In genomic region chr11:31671354-31672169, GRCm38 (mm10) we compare ENCODE assay signal across 8 mouse cellular contexts. TPM values are rescaled to one million over a fixed set of nuclear protein-coding genes. Genes with fewer than 3 reads are reported as not detected.
DNase-seq lines count a peak whose midpoint lies in the region; ATAC-seq and TF ChIP-seq lines count a peak whose summit lies in the region.

Bod1 (minus strand) TSS chr11:31671885.

- peak within 1 kb of the TSS; percentile 70 for H3K4me2 ChIP-seq in lung, embryonic 16.5 days (ENCODE audit: low read depth, low read length)

- WGBS in cerebellum, adult 2 months, result under 1% methylated on average over 76 of the region's 76 CpGs
- WGBS in lung, embryonic 16.5 days, result under 1% methylated on average over 64 of the region's 76 CpGs

- peaks cover 4% of the 10 kb centered on the region for H3K79me2 ChIP-seq in MEL (ENCODE audit: control insufficient read depth, insufficient read depth, low read length, poor library complexity)

- H3K4me3 ChIP-seq in MEL (ENCODE audit: control insufficient read depth in 1 of 2, insufficient read depth in 1 of 2, low read depth in 2 of 2, low read length in 2 of 2), result peak within 1 kb of the TSS; percentile 69 to 91
- H3K4me3 ChIP-seq in cerebellum, adult 2 months (replicated peaks; ENCODE audit: insufficient read depth, low read depth, low read length), result peak within 1 kb of the TSS; percentile 86
- peak within 1 kb of the TSS; percentile 95 for H3K4me3 ChIP-seq in lung, embryonic 16.5 days (ENCODE audit: low read length)

- TF ChIP-seq RAD21 in MEL (IDR thresholded peaks at IDR 0.05; ENCODE audit: low read depth, low read length), result no peak

- no peaks in the 10 kb centered on the region for H3K9me3 ChIP-seq in MEL (replicated peaks; ENCODE audit: insufficient read depth, low read length)
- no peaks in the 10 kb centered on the region for H3K9me3 ChIP-seq in lung, embryonic 16.5 days (ENCODE audit: control insufficient read depth, low read length)

- no peaks in the 10 kb centered on the region for H3K4me1 ChIP-seq in MEL (ENCODE audit: control insufficient read depth in 1 of 2, insufficient read depth in 2 of 2, low read length in 2 of 2)
- H3K4me1 ChIP-seq in cerebellum, adult 2 months (ENCODE audit: control insufficient read depth, insufficient read depth, low read length), result no peaks in the 10 kb centered on the region; the same call in none of the 2 replicates
- H3K4me1 ChIP-seq in lung, embryonic 16.5 days (replicated peaks; ENCODE audit: control insufficient read depth, insufficient read depth, low read length), result peaks cover 10% of the 10 kb centered on the region

- H3K36me3 ChIP-seq in MEL (ENCODE audit: control insufficient read depth in 1 of 2, insufficient read depth in 2 of 2, low read length in 2 of 2), result peaks cover 0 to 12% of the 10 kb centered on the region in 2 experiments; a peak in 2 of 4 replicates
- peaks cover 12% of the 10 kb centered on the region for H3K36me3 ChIP-seq in lung, embryonic 16.5 days (ENCODE audit: control insufficient read depth, insufficient read depth, low read length)

- peak within 1 kb of the TSS; percentile 83 for H3K9ac ChIP-seq in MEL (ENCODE audit: control insufficient read depth, low read depth, low read length, poor library complexity, severe bottlenecking)
- H3K9ac ChIP-seq in lung, embryonic 16.5 days (ENCODE audit: low read length), result peak within 1 kb of the TSS; percentile 95

- H3K27ac ChIP-seq in MEL (ENCODE audit: control insufficient read depth, low read depth, low read length), result no peak within 1 kb of the TSS
- no peak within 1 kb of the TSS for H3K27ac ChIP-seq in cerebellum, adult 2 months (ENCODE audit: insufficient read depth, low read length)
- H3K27ac ChIP-seq in lung, embryonic 16.5 days (ENCODE audit: low read length), result peak within 1 kb of the TSS; percentile 22; the same call in 1 of the 2 replicates

- TF ChIP-seq POLR2A in MEL (IDR thresholded peaks at IDR 0.05; ENCODE audit: control insufficient read depth in 1 of 2, insufficient read depth in 1 of 2, low read depth in 1 of 2, low read length in 2 of 2, poor library complexity in 1 of 2), result peak; percentile 66 to 79
- TF ChIP-seq POLR2A in cerebellum, adult 2 months (IDR thresholded peaks at IDR 0.05; ENCODE audit: borderline replicate concordance, insufficient read depth, low read length), result peak; percentile 65; the same call in 1 of the 2 replicates

- no peaks in the 10 kb centered on the region for H3K27me3 ChIP-seq in MEL (ENCODE audit: control insufficient read depth in 1 of 2, insufficient read depth in 2 of 2, low read length in 2 of 2)
- no peaks in the 10 kb centered on the region for H3K27me3 ChIP-seq in cerebellum, adult 2 months (ENCODE audit: control insufficient read depth, insufficient read depth, low read length)
- no peaks in the 10 kb centered on the region for H3K27me3 ChIP-seq in lung, embryonic 16.5 days (ENCODE audit: control insufficient read depth, insufficient read depth, low read depth, low read length)

- TF ChIP-seq EP300 in MEL (IDR thresholded peaks at IDR 0.05; ENCODE audit: low read depth in 1 of 2, low read length in 2 of 2), result no peak

- DNase-seq in MEL (ENCODE audit: low read depth, low spot score), result peak; percentile 97
- peak; percentile 95 to 97 for DNase-seq in cerebellum, adult 2 months
- peak; percentile 95 for DNase-seq in forelimb bud, embryonic 11.5 days (ENCODE audit: low read depth, low spot score)
- peak; percentile 88 for DNase-seq in layer of hippocampus, adult 9-10 months (ENCODE audit: low spot score)
- peak; percentile 68 for DNase-seq in ovary, postnatal 10 days (ENCODE audit: low spot score)
- peak; percentile 88 for DNase-seq in thymus, postnatal 10 days (ENCODE audit: low spot score in 2 of 2)

- TF ChIP-seq CTCF in MEL (IDR thresholded peaks at IDR 0.05 in 2 of 3, conservative IDR thresholded peaks at IDR 0.05 in 1 of 3; ENCODE audit: control insufficient read depth in 1 of 3, insufficient read depth in 1 of 3, low read depth in 2 of 3, low read length in 3 of 3, poor library complexity in 1 of 3, severe bottlenecking in 1 of 3), result no peak
- no peak for TF ChIP-seq CTCF in cerebellum, adult 2 months (IDR thresholded peaks at IDR 0.05; ENCODE audit: borderline replicate concordance, insufficient read depth, low read depth, low read length)

- peak; percentile 98 to 99 for ATAC-seq in hematopoietic stem cell, adult 5-6 weeks (replicated peaks in 1 of 2; ENCODE audit: insufficient read depth in 1 of 2, low FRiP score in 2 of 2, low TSS enrichment in 1 of 2, low read depth in 1 of 2, poor library complexity in 2 of 2, severe bottlenecking in 2 of 2)
- peak; percentile 99 for ATAC-seq in lung, embryonic 16.5 days (ENCODE audit: low read depth)

TF ChIP-seq in MEL, 35 proteins besides CTCF, POLR2A, EP300 and RAD21:
- TF ChIP-seq E2F4 (IDR thresholded peaks at IDR 0.05; ENCODE audit: borderline replicate concordance, low read depth, low read length) (no peak), TCF12 (IDR thresholded peaks at IDR 0.05; ENCODE audit: low read depth, low read length) (peak; percentile 8; the same call in 1 of the 2 replicates), ZC3H11A (IDR thresholded peaks at IDR 0.05; ENCODE audit: low read depth, low read length) (no peak), POLR2AphosphoS5 (IDR thresholded peaks at IDR 0.05; ENCODE audit: borderline replicate concordance, low read depth, low read length) (no peak), MAZ (IDR thresholded peaks at IDR 0.05; ENCODE audit: low read depth, low read length) (no peak; the same call in 1 of the 2 replicates), MYC (IDR thresholded peaks at IDR 0.05; ENCODE audit: low read depth, low read length) (peak; percentile 52; the same call in 1 of the 2 replicates), MXI1 (IDR thresholded peaks at IDR 0.05; ENCODE audit: low read depth, low read length) (peak; percentile 89), ZKSCAN1 (IDR thresholded peaks at IDR 0.05; ENCODE audit: low read depth, low read length) (no peak), CHD1 (IDR thresholded peaks at IDR 0.05; ENCODE audit: low read depth, low read length) (no peak), MAFK (IDR thresholded peaks at IDR 0.05; ENCODE audit: borderline replicate concordance, low read depth, low read length) (no peak), TBP (IDR thresholded peaks at IDR 0.05; ENCODE audit: low read depth, low read length) (peak; percentile 51; the same call in 1 of the 2 replicates), NELFE (IDR thresholded peaks at IDR 0.05; ENCODE audit: low read depth, low read length) (peak; percentile 70), RCOR1 (IDR thresholded peaks at IDR 0.05; ENCODE audit: low read depth, low read length) (peak; percentile 77), ZNF384 (IDR thresholded peaks at IDR 0.05; ENCODE audit: low read depth, low read length) (no peak), HCFC1 (IDR thresholded peaks at IDR 0.05; ENCODE audit: low read depth, low read length) (peak; percentile 96), UBTF (IDR thresholded peaks at IDR 0.05; ENCODE audit: borderline replicate concordance, insufficient read depth, low read depth, low read length) (no peak), MAX (IDR thresholded peaks at IDR 0.05; ENCODE audit: low read length) (no peak), JUND (IDR thresholded peaks at IDR 0.05; ENCODE audit: low read depth, low read length) (no peak), BHLHE40 (IDR thresholded peaks at IDR 0.05; ENCODE audit: borderline replicate concordance, low read depth, low read length) (peak; percentile 79; the same call in 1 of the 2 replicates), KAT2A (conservative IDR thresholded peaks at IDR 0.05; ENCODE audit: low read depth, low read length) (peak; percentile 97), GATA1 (IDR thresholded peaks at IDR 0.05; ENCODE audit: low read depth, low read length) (peak; percentile 20), NRF1 (IDR thresholded peaks at IDR 0.05; ENCODE audit: insufficient read depth, low read depth, low read length, poor library complexity, severe bottlenecking) (peak; percentile 19; the same call in 1 of the 2 replicates), ETS1 (IDR thresholded peaks at IDR 0.05; ENCODE audit: low read depth, low read length) (no peak), MYB (IDR thresholded peaks at IDR 0.05; ENCODE audit: low read depth, low read length) (no peak), USF2 (IDR thresholded peaks at IDR 0.05; ENCODE audit: borderline replicate concordance in 1 of 2, insufficient read depth in 1 of 2, low read depth in 1 of 2, low read length in 2 of 2) (no peak), SMC3 (IDR thresholded peaks at IDR 0.05; ENCODE audit: low read depth, low read length) (no peak), ZMIZ1 (IDR thresholded peaks at IDR 0.05; ENCODE audit: low read depth, low read length) (no peak), CHD2 (IDR thresholded peaks at IDR 0.05; ENCODE audit: low read length) (peak; percentile 93), POLR2AphosphoS2 (IDR thresholded peaks at IDR 0.05; ENCODE audit: low read length) (peak; percentile 60; the same call in 1 of the 2 replicates), MEF2A (IDR thresholded peaks at IDR 0.05; ENCODE audit: extremely low read depth, insufficient replicate concordance, low read depth, low read length, poor library complexity, severe bottlenecking) (no peak), ELF1 (IDR thresholded peaks at IDR 0.05; ENCODE audit: low read depth, low read length) (peak; percentile 75), GABPA (IDR thresholded peaks at IDR 0.05; ENCODE audit: low read depth, low read length) (no peak), USF1 (IDR thresholded peaks at IDR 0.05; ENCODE audit: low read depth, low read length) (0 out of 2 replicates have a peak, but pooled peaks have one; percentile 29), TAL1 (IDR thresholded peaks at IDR 0.05; ENCODE audit: low read length) (no peak), SIN3A (IDR thresholded peaks at IDR 0.05; ENCODE audit: low read length) (peak; percentile 96)

RNA-seq across cellular contexts. Expression of gene Bod1, which starts in this region (rescaled TPM):
- total RNA-seq in MEL (2012; rRNA removed), result 39.6 and 47.3 TPM in 2 replicates
- 10 to 100 TPM in 1 of 2 experiments, not detected in 1; 40.0 TPM for polyA plus RNA-seq in MEL (2012; ENCODE audit: insufficient read depth in 1 of 2, insufficient read length in 2 of 2, low read depth in 1 of 2, low replicate concordance in 2 of 2, missing spikeins in 1 of 2)
- 130 and 139 TPM in 2 replicates for polyA plus RNA-seq in cerebellum, adult 2 months (2012; rRNA removed)
- total RNA-seq in hematopoietic stem cell, adult 5-6 weeks (2017), result 29.8 and 36.1 TPM in 2 replicates
- polyA plus RNA-seq in lung, embryonic 16.5 days (2015; fragmentation: Nextera tagmentation; extraction: Ambion mirVana), result 68.8 and 73.1 TPM in 2 replicates
